Mouse (Mus musculus) fibroblast of lung, adult 2 months (primary cell): ENCODE results near the gene Mmp15.
"Not testable (repeated sequence)": the region's sequence is repeated elsewhere in the genome, so short reads cannot be mapped to it uniquely, and the experiment has no call there.

Source experiments
- DNase-seq: peaks from one replicate; pipeline ENCODE4 v3.0.0-alpha.2; 2011; ENCODE audit warnings: low read depth

The Mmp15 gene

GRCm38 (mm10) chr8:95377101-95377500 lies 25.0 kb downstream of the Mmp15 start:
- no peak for DNase-seq

- no peak for DNase-seq
Observed at GRCm38 (mm10) chr8:95377863-95378291, 25.8 kb downstream of the Mmp15 start.

GRCm38 (mm10) chr8:95378928-95379327 lies 26.9 kb downstream of the Mmp15 start:
- not testable (repeated sequence) for DNase-seq

- DNase-seq, result no peak
Observed at GRCm38 (mm10) chr8:95380953-95381352, 28.9 kb downstream of the Mmp15 start.

- no peak for DNase-seq
Observed at GRCm38 (mm10) chr8:95381595-95381994, 29.5 kb downstream of the Mmp15 start.

GRCm38 (mm10) chr8:95384501-95384900 lies 32.4 kb downstream of the Mmp15 start:
- no peak for DNase-seq

GRCm38 (mm10) chr8:95386037-95386436 lies 34.0 kb downstream of the Mmp15 start:
- DNase-seq, result no peak

- DNase-seq, result no peak
Observed at GRCm38 (mm10) chr8:95387221-95387620, 35.2 kb downstream of the Mmp15 start.

- no peak for DNase-seq
Observed at GRCm38 (mm10) chr8:95387936-95388335, 35.9 kb downstream of the Mmp15 start.

- DNase-seq, result no peak
Observed at GRCm38 (mm10) chr8:95390312-95390711, 38.2 kb downstream of the Mmp15 start.

- DNase-seq, result no peak
Observed at GRCm38 (mm10) chr8:95391101-95391500, 39.0 kb downstream of the Mmp15 start.

GRCm38 (mm10) chr8:95392604-95393003 lies 40.5 kb downstream of the Mmp15 start:
- no peak for DNase-seq

GRCm38 (mm10) chr8:95395186-95395918 lies 43.3 kb downstream of the Mmp15 start:
- DNase-seq, result no peak

- no peak for DNase-seq
Observed at GRCm38 (mm10) chr8:95396752-95397151, 44.7 kb downstream of the Mmp15 start.

GRCm38 (mm10) chr8:95397201-95397600 lies 45.1 kb downstream of the Mmp15 start:
- no peak for DNase-seq

- no peak for DNase-seq
Observed at GRCm38 (mm10) chr8:95399131-95399530, 47.1 kb downstream of the Mmp15 start.

- no peak for DNase-seq
Observed at GRCm38 (mm10) chr8:95401091-95401490, 49.0 kb downstream of the Mmp15 start.

GRCm38 (mm10) chr8:95409518-95409917 lies 57.5 kb downstream of the Mmp15 start:
- no peak for DNase-seq

- no peak for DNase-seq
Observed at GRCm38 (mm10) chr8:95411309-95411972, 59.4 kb downstream of the Mmp15 start.

- DNase-seq, result no peak
Observed at GRCm38 (mm10) chr8:95422193-95422810, 70.2 kb downstream of the Mmp15 start.
